Mouse (Mus musculus): Measurements from ENCODE around the gene Nudt3. TPM values are rescaled to one million over a fixed set of nuclear protein-coding genes. Genes with fewer than 3 reads are reported as not detected.

Nudt3 gene
- polyA plus RNA-seq (2015; fragmentation: Nextera tagmentation; extraction: Ambion mirVana) = 251 and 274 TPM in 2 replicates

- Histone ChIP-seq H3K4me2 (peak within 1 kb of the TSS; percentile 80), H3K27ac (peak within 1 kb of the TSS; percentile 98), H3K9ac (peak within 1 kb of the TSS; percentile 99), H3K9me3 (no peaks in the 10 kb centered on the region), H3K4me1 (peaks cover 35% of the 10 kb centered on the region), H3K4me3 (peak within 1 kb of the TSS; percentile 97), H3K27me3 (replicated peaks) (no peaks in the 10 kb centered on the region), H3K36me3 (replicated peaks) (no peaks in the 10 kb centered on the region)
- ATAC-seq (replicated peaks) = peak; percentile 91
- WGBS = 8% methylated on average over 80 of the region's 91 CpGs
These were observed at the start of gene Nudt3 for GRCm38 (mm10) chr17:27623360-27624326. TSS of gene Nudt3 (minus strand) at chr17:27623495.

- no peaks in the 10 kb centered on the region for H3K9me3 ChIP-seq
- ATAC-seq (replicated peaks) = no peak
- 80% methylated on average over 6 of the region's 6 CpGs for WGBS
- no peak overlapping the region for H3K9ac ChIP-seq
- no peak overlapping the region for H3K4me3 ChIP-seq
- no peak overlapping the region for H3K4me2 ChIP-seq
- no peak overlapping the region for H3K27ac ChIP-seq
- no peaks in the 10 kb centered on the region for H3K27me3 ChIP-seq (replicated peaks)
- peaks cover 6% of the 10 kb centered on the region for H3K4me1 ChIP-seq
- no peaks in the 10 kb centered on the region for H3K36me3 ChIP-seq (replicated peaks)
These were observed 48.4 kb upstream of the Nudt3 start for GRCm38 (mm10) chr17:27671720-27672119.

GRCm38 (mm10) chr17:27658767-27659166 is 35.5 kb upstream of the Nudt3 start:
- no peaks in the 10 kb centered on the region for H3K36me3 ChIP-seq (replicated peaks)
- no peaks in the 10 kb centered on the region for H3K9me3 ChIP-seq
- H3K27me3 ChIP-seq (replicated peaks) = no peaks in the 10 kb centered on the region
- no peak overlapping the region for H3K4me3 ChIP-seq
- 77% methylated on average over 7 of the region's 7 CpGs for WGBS
- no peak overlapping the region for H3K9ac ChIP-seq
- ATAC-seq (replicated peaks) = no peak
- no peak overlapping the region for H3K4me2 ChIP-seq
- H3K4me1 ChIP-seq = peaks cover 23% of the 10 kb centered on the region
- H3K27ac ChIP-seq = no peak overlapping the region

DNA sequence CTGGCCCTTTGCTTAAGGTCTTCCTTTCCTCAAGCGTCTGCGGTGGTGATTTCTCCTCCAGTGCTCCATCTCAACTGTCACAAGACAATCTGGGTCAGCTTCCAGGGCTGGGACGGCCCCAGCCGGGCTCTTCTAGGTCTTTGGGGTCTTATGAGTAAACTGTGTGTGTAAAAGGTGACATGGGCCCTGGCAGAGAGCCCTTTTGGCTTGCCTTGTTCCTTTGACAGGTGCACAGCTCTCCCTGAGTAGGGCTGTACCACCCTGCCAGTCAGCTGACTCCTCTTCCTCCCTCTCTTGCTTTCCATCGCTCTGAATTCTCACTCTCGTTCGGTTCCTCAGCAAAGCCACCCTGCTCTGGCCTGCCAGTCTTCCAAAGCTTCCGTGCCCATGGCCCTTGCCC is 33.8 kb upstream of the Nudt3 start:
- H3K4me3 ChIP-seq = no peak overlapping the region
- peak overlapping the region; percentile 85; the same call in 1 of the 2 replicates for H3K4me2 ChIP-seq

DNA sequence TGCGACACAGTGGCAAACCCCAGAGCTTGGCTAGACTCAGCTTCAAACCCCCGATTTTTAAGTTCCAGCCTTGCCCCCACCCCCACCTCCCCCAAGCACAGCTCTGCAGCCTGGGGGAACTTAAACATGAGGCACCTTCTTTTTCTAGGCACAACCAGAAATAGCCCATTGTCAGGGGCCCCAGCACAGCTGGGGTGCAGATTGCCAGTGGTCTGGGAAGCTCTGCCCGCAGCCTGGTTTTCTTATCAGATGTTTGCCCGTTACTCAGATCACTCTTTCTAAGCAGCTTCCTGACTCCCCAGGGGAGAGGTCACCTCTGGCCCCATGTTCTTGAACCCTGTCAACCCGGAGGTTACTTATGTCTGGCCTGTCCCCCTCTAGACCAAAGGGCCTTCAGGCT is 33.1 kb upstream of the Nudt3 start:
- peaks cover 23% of the 10 kb centered on the region for H3K4me1 ChIP-seq
- H3K36me3 ChIP-seq (replicated peaks) = no peaks in the 10 kb centered on the region
- H3K4me2 ChIP-seq = peak overlapping the region; percentile 85
- no peak for ATAC-seq (replicated peaks)
- no peaks in the 10 kb centered on the region for H3K9me3 ChIP-seq
- H3K9ac ChIP-seq = peak overlapping the region; percentile 82
- H3K27ac ChIP-seq = no peak overlapping the region
- WGBS = 23% methylated on average over 5 of the region's 5 CpGs
- H3K4me3 ChIP-seq = peak overlapping the region; percentile 83
- H3K27me3 ChIP-seq (replicated peaks) = no peaks in the 10 kb centered on the region

More for the DNA sequence above, 33.8 kb upstream of the Nudt3 start:
- Histone ChIP-seq H3K4me1 (peaks cover 23% of the 10 kb centered on the region), H3K36me3 (replicated peaks) (no peaks in the 10 kb centered on the region), H3K27me3 (replicated peaks) (no peaks in the 10 kb centered on the region), H3K27ac (no peak overlapping the region), H3K9me3 (no peaks in the 10 kb centered on the region), H3K9ac (no peak overlapping the region)
- WGBS = 75% methylated on average over 8 of the region's 8 CpGs
- no peak for ATAC-seq (replicated peaks)

- no peaks in the 10 kb centered on the region for H3K27me3 ChIP-seq (replicated peaks)
- peak overlapping the region; percentile 85 for H3K4me2 ChIP-seq
- peak overlapping the region; percentile 83 for H3K4me3 ChIP-seq
- peaks cover 23% of the 10 kb centered on the region for H3K4me1 ChIP-seq
- H3K9me3 ChIP-seq = no peaks in the 10 kb centered on the region
- 1% methylated on average over 14 of the region's 14 CpGs for WGBS
- peak overlapping the region; percentile 82 for H3K9ac ChIP-seq
- 0 out of 2 replicates have a peak, but pooled peaks have one; percentile 13 for ATAC-seq (replicated peaks)
- H3K27ac ChIP-seq = peak overlapping the region; percentile 66
- H3K36me3 ChIP-seq (replicated peaks) = no peaks in the 10 kb centered on the region
These were observed 32.7 kb upstream of the Nudt3 start for GRCm38 (mm10) chr17:27656011-27656399.

DNA sequence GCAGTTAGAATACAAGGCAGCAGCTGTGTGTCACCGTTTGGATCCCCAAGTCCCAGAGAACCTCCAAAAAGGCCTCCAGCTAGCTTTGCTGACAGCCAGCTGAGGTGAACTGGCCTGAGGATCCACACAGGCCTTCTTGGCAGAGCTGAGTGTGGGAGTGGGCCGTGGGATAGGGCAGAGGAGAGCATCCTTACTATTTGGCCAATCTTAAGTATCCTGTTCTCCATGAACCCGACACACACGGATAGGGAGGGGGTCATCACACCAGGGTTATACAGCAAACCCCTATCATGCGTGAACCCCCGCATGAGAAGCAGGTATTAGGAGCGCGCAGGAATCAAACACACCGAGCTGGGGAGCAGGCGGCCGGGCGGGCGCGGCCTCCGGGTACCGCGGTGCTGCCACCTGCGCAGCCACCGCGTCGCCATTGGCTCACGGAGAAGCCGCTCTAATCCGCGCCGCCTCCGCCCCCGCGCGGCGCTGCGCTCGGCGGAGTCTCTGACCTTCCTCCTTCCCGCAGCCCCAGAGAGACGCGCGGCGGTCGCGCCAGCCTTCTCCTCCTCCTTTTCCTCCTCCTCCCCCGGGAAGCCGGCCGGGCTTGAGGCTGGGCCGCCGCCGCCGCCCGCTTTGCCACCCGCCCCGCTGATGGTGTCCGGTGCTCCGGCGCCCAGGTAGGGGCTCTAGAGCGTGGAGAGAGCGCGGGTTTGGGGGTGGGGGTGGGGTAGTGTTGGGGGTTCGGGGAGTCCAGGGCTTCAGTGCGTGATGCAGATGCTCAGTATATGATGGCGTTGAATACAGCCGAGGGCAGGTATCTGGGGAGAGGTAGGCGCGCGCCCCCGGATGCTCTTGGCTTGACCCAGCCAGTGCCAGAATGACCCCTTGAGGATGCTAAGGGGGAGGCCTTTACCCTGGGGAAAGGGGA is 32.1 kb upstream of the Nudt3 start, which contains the start of gene Pacsin1:
Gene Pacsin1 (plus strand): TSS at position 421 of the 922 bp plus-strand sequence.
- H3K9me3 ChIP-seq = no peaks in the 10 kb centered on the region
- under 1% methylated on average over 62 of the region's 65 CpGs for WGBS
- no peaks in the 10 kb centered on the region for H3K27me3 ChIP-seq (replicated peaks)
- peak; percentile 92 for ATAC-seq (replicated peaks)
- no peaks in the 10 kb centered on the region for H3K36me3 ChIP-seq (replicated peaks)
- peak within 1 kb of the TSS; percentile 85 for H3K4me2 ChIP-seq
- H3K27ac ChIP-seq = peak within 1 kb of the TSS; percentile 66
- peak within 1 kb of the TSS; percentile 82 for H3K9ac ChIP-seq
- peak within 1 kb of the TSS; percentile 83 for H3K4me3 ChIP-seq
- peaks cover 23% of the 10 kb centered on the region for H3K4me1 ChIP-seq

DNA sequence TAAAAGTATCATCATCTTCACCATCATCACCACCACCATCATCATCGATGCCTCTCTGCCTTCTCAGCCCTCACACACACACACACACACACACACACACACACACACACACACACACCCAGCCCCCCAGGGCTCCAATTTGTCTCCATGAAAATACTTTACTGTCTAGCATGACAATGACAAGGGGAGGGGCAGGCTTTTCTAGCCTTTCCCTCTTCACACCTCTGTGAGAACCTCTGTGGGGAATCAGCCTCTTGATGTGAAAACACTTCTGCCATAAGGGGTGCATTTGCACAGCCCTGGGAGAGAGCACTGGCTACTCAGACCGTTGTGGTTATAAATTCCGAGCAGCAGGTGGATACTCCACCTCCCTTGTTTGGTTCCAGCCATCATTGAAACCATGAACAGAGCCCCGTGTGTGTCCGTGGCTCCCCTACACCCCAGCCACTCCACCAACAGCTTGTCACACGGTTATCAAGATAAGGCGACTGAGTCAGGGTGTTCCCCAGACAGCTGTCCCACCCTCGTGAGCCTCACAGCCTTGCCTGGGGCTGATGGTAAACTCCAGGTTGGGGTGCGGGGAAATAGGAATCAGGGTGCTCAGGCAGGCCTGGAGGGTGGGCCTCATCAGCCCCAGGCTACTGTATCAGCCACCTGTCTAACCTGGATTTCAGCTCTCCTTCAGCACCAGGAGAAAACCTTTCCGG is 30.1 kb upstream of the Nudt3 start:
- Histone ChIP-seq H3K9ac (no peak overlapping the region), H3K4me1 (peaks cover 23% of the 10 kb centered on the region), H3K27me3 (replicated peaks) (no peaks in the 10 kb centered on the region), H3K4me2 (no peak overlapping the region), H3K27ac (no peak overlapping the region), H3K4me3 (no peak overlapping the region), H3K9me3 (no peaks in the 10 kb centered on the region), H3K36me3 (replicated peaks) (no peaks in the 10 kb centered on the region)
- 77% methylated on average over 10 of the region's 10 CpGs for WGBS
- ATAC-seq (replicated peaks) = no peak

DNA sequence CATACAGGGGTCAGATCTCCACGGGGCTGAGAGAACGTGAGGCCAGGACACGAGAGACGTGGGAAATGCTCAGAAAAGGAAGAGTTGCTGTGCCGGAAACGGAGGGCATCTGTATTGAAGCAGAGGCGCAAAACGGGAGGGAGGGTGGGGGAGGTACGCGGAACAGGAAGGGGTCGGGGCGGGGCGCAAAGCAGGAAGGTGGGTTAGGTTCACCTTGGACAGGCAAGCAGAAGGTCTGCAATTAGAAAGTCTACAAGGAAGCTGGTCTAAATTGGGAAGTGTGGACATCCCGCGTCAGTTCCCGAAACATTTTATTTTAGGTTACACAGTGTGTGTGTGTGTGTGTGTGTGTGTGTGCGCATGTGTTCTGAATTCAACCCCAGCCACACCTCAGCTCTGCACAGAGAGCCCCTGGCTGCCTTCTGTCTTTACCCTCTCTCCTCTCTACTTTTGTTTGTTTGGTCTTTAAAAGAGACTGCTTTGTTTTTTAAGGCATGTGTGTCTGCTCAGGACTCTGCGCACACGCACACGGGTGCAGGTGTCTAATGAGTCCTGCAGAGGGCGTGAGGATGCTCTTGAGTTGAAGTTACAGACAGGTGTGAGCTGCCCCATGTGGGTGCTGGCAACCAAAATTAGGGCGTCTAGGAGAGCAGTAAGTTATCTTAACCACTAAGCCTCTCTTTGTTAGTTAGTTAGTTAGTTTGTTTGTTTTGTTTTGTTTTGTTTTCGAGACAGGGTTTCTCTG is 28.9 kb upstream of the Nudt3 start:
- no peak overlapping the region for H3K4me2 ChIP-seq
- no peaks in the 10 kb centered on the region for H3K9me3 ChIP-seq
- no peaks in the 10 kb centered on the region for H3K36me3 ChIP-seq (replicated peaks)
- WGBS = 85% methylated on average over 23 of the region's 23 CpGs
- no peaks in the 10 kb centered on the region for H3K27me3 ChIP-seq (replicated peaks)
- H3K4me3 ChIP-seq = no peak overlapping the region
- ATAC-seq (replicated peaks) = no peak
- no peak overlapping the region for H3K27ac ChIP-seq
- H3K4me1 ChIP-seq = peaks cover 21% of the 10 kb centered on the region
- no peak overlapping the region for H3K9ac ChIP-seq

DNA sequence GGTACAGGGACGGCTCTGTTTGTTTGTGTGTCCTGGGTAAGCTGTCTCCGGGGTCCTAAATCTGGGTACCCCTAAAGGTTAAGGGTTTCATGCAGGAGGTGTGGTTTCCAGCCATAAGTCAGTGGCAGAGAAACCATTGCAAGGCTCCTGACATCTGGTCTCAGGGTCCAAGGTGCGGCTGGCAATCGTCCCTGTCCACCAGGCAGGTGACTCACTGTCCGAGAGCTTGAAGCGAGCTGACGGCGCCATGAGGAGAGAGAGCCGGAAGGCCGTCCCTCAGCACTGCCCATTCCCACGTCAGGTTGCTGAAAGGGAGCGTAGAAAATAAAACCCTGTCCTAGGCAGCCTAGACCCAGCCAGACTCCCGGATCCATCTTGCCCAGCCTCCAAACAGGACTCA is 27.3 kb upstream of the Nudt3 start:
- Histone ChIP-seq H3K4me3 (no peak overlapping the region), H3K27me3 (replicated peaks) (no peaks in the 10 kb centered on the region), H3K9me3 (no peaks in the 10 kb centered on the region), H3K9ac (no peak overlapping the region), H3K27ac (no peak overlapping the region), H3K36me3 (replicated peaks) (no peaks in the 10 kb centered on the region), H3K4me2 (no peak overlapping the region), H3K4me1 (peaks cover 6% of the 10 kb centered on the region)
- WGBS = 84% methylated on average over 13 of the region's 13 CpGs
- ATAC-seq (replicated peaks) = no peak

- H3K36me3 ChIP-seq (replicated peaks) = no peaks in the 10 kb centered on the region
- H3K9ac ChIP-seq = no peak overlapping the region
- no peak overlapping the region for H3K4me3 ChIP-seq
- ATAC-seq (replicated peaks) = no peak
- 9% methylated on average over 12 of the region's 12 CpGs for WGBS
- H3K27me3 ChIP-seq (replicated peaks) = no peaks in the 10 kb centered on the region
- no peak overlapping the region for H3K4me2 ChIP-seq
- H3K9me3 ChIP-seq = no peaks in the 10 kb centered on the region
- no peak overlapping the region for H3K27ac ChIP-seq
- peaks cover 6% of the 10 kb centered on the region for H3K4me1 ChIP-seq
These were observed 26.9 kb upstream of the Nudt3 start for GRCm38 (mm10) chr17:27650160-27650559.
